Mouse (Mus musculus) G1E (cell line): ENCODE results near the gene Foxn3.
"Not testable (repeated sequence)": the region's sequence is repeated elsewhere in the genome, so short reads cannot be mapped to it uniquely, and the experiment has no call there.

Experiments
- CTCF ChIP-seq: IDR thresholded peaks from 2 replicates; pipeline ENCODE4 v1.5.1; 2012; ENCODE audit warnings: low read depth, low read length, inconsistent platforms, mixed read lengths
- GATA1 ChIP-seq: IDR thresholded peaks from 2 replicates; pipeline ENCODE4 v1.6.1; 2012; ENCODE audit warnings: borderline replicate concordance, low read length, inconsistent platforms, mixed read lengths
- GATA2 ChIP-seq: IDR thresholded peaks from 2 replicates; pipeline ENCODE4 v1.6.1; 2012; ENCODE audit warnings: low read depth, low read length, inconsistent platforms, borderline replicate concordance
- POLR2AphosphoS5 ChIP-seq: IDR thresholded peaks from 2 replicates; pipeline ENCODE4 v1.6.1; 2012; ENCODE audit warnings: low read depth, low read length, inconsistent platforms; ENCODE audit not compliant: insufficient replicate concordance
- TAL1 ChIP-seq: conservative IDR thresholded peaks from 2 replicates; pipeline ENCODE4 v1.6.1; 2012; ENCODE audit warnings: low read depth, low read length, inconsistent platforms, mixed read lengths

DNA sequence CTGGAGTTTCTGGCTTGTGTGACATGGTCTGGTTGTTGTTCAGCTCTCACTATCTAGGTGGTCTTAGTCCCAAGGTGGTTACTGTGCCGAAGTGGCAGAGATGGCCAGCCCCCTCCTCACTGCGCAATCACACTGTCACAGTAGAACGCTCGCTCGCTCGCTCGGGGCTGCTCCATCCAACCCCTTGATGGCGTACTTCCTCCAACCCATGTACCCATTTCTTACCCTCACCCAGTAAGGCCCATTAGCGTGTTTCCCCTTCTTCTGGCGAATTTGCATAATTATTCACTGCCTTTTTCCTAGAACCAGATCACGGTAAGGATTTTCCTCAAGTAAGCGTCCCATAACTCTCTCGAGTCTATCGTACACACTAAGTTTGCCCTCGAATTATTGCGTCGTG lies 369.3 kb downstream of the Foxn3 start:
- not testable (repeated sequence) for TF ChIP-seq CTCF, GATA1, TAL1, POLR2AphosphoS5, GATA2
